Comparison of ENCODE assay signal across 8 mouse cellular contexts in genomic region chr12:71311237-71311887, GRCm38 (mm10). TPM values are rescaled to one million over a fixed set of nuclear protein-coding genes. Genes with fewer than 3 reads are reported as not detected.
A peak's percentile ranks its signal among the peaks of the same experiment; 100 is the strongest.
DNase-seq lines count a peak whose midpoint lies in the region; ATAC-seq lines count a peak whose summit lies in the region.

No protein-coding gene starts in this region.

- intact Hi-C loops in heart, postnatal 14 days (cut with DNase I) = loop anchor here (1.0 to 10.0 kb wide), 5 partner anchors 115 to 396 kb away; no protein-coding TSS in a partner anchor

- peaks cover 4% of the 10 kb centered on the region; the same call in 1 of the 2 replicates for H3K27me3 ChIP-seq in forebrain, embryonic 13.5 days
- H3K27me3 ChIP-seq in liver, embryonic 13.5 days = peaks cover 66% of the 10 kb centered on the region
- H3K27me3 ChIP-seq in neural tube, embryonic 15.5 days (replicated peaks) = no peaks in the 10 kb centered on the region

- ATAC-seq in forebrain, embryonic 13.5 days = no peak
- ATAC-seq in liver, embryonic 13.5 days (ENCODE audit: low read depth) = no peak
- no peak for ATAC-seq in neural tube, embryonic 15.5 days (ENCODE audit: low FRiP score)

- peak overlapping the region; percentile 7; the same call in 1 of the 2 replicates for H3K4me3 ChIP-seq in brown adipose tissue, adult 24 weeks (ENCODE audit: insufficient read depth, low read depth, low read length)
- H3K4me3 ChIP-seq in forebrain, embryonic 13.5 days = peak overlapping the region; percentile 83
- peak overlapping the region; percentile 65 for H3K4me3 ChIP-seq in liver, embryonic 13.5 days (replicated peaks)
- peak overlapping the region; percentile 64 for H3K4me3 ChIP-seq in neural tube, embryonic 15.5 days (replicated peaks)

- H3K4me1 ChIP-seq in brown adipose tissue, adult 24 weeks (ENCODE audit: control insufficient read depth, insufficient read depth, insufficient read length, low read length) = no peaks in the 10 kb centered on the region; the same call in 1 of the 2 replicates
- peaks cover 18% of the 10 kb centered on the region; the same call in 1 of the 2 replicates for H3K4me1 ChIP-seq in forebrain, embryonic 13.5 days
- peaks cover 10% of the 10 kb centered on the region for H3K4me1 ChIP-seq in liver, embryonic 13.5 days (replicated peaks)
- peaks cover 14% of the 10 kb centered on the region for H3K4me1 ChIP-seq in neural tube, embryonic 15.5 days

- peak overlapping the region; percentile 96 for H3K9ac ChIP-seq in forebrain, embryonic 13.5 days
- H3K9ac ChIP-seq in liver, embryonic 13.5 days = no peak overlapping the region
- peak overlapping the region; percentile 77 for H3K9ac ChIP-seq in neural tube, embryonic 15.5 days (replicated peaks)

- H3K36me3 ChIP-seq in forebrain, embryonic 13.5 days (ENCODE audit: poor library complexity, severe bottlenecking) = peaks cover 32% of the 10 kb centered on the region
- no peaks in the 10 kb centered on the region for H3K36me3 ChIP-seq in liver, embryonic 13.5 days
- peaks cover 22% of the 10 kb centered on the region for H3K36me3 ChIP-seq in neural tube, embryonic 15.5 days

- no peak overlapping the region for H3K27ac ChIP-seq in brown adipose tissue, adult 24 weeks (replicated peaks; ENCODE audit: low read depth, low read length)
- H3K27ac ChIP-seq in forebrain, embryonic 13.5 days = peak overlapping the region; percentile 48; the same call in 1 of the 2 replicates
- no peak overlapping the region for H3K27ac ChIP-seq in liver, embryonic 13.5 days
- peak overlapping the region; percentile 85 for H3K27ac ChIP-seq in neural tube, embryonic 15.5 days (replicated peaks)

- WGBS in forebrain, embryonic 13.5 days = 35% methylated on average over 13 of the region's 13 CpGs
- 16% methylated on average over 13 of the region's 13 CpGs for WGBS in large intestine, adult 2 months
- WGBS in liver, embryonic 13.5 days (ENCODE audit: insufficient replicate concordance) = 24% methylated on average over 13 of the region's 13 CpGs
- 11% methylated on average over 13 of the region's 13 CpGs for WGBS in neural tube, embryonic 15.5 days

- DNase-seq in 3T3-L1 (ENCODE audit: low read depth, low spot score) = peak; percentile 86
- DNase-seq in heart, postnatal 14 days = peak; percentile 54 to 60
- peak; percentile 28 for DNase-seq in large intestine, adult 2 months (ENCODE audit: low read depth, low spot score)
- DNase-seq in liver, embryonic 13.5 days = no peak
- DNase-seq in spleen, adult 12 weeks (ENCODE audit: low spot score) = no peak

- no peaks in the 10 kb centered on the region for H3K9me3 ChIP-seq in forebrain, embryonic 13.5 days (replicated peaks)
- no peaks in the 10 kb centered on the region for H3K9me3 ChIP-seq in liver, embryonic 13.5 days (replicated peaks)
- no peaks in the 10 kb centered on the region for H3K9me3 ChIP-seq in neural tube, embryonic 15.5 days (replicated peaks)

- peak overlapping the region; percentile 83 for H3K4me2 ChIP-seq in forebrain, embryonic 13.5 days
- H3K4me2 ChIP-seq in liver, embryonic 13.5 days = peak overlapping the region; percentile 76
- peak overlapping the region; percentile 77 for H3K4me2 ChIP-seq in neural tube, embryonic 15.5 days

RNA-seq across cellular contexts. Expression of gene Dact1, which starts 1.7 kb away (rescaled TPM):
- 1.5 and 2.4 TPM in 2 replicates for polyA plus RNA-seq in brown adipose tissue, adult 24 weeks (2012; ENCODE audit: insufficient read depth, insufficient read length, missing spikeins)
- polyA plus RNA-seq in forebrain, embryonic 13.5 days (2015; fragmentation: Nextera tagmentation; extraction: Ambion mirVana) = 22.4 and 26.0 TPM in 2 replicates
- total RNA-seq in heart, postnatal 14 days (2021) = 1 to 10 TPM; 6.6 to 7.4 TPM
- 2.9 and 3.2 TPM in 2 replicates for polyA plus RNA-seq in large intestine, adult 2 months (2012; rRNA removed)
- 0.81 and 0.90 TPM in 2 replicates for polyA plus RNA-seq in liver, embryonic 13.5 days (2015; fragmentation: Nextera tagmentation; extraction: Ambion mirVana)
- polyA plus RNA-seq in neural tube, embryonic 15.5 days (2015; fragmentation: Nextera tagmentation; extraction: Ambion mirVana) = 22.2 and 25.0 TPM in 2 replicates

Comparison
In these comparisons a context has a peak if more than half of its experiments do, and no peak if none do; other contexts are left out.
1. DNase-seq: peak in 3T3-L1 (single experiment), heart, postnatal 14 days (2 of 2) and large intestine, adult 2 months (single experiment); none in liver, embryonic 13.5 days (single experiment) and spleen, adult 12 weeks (single experiment).
2. H3K27ac ChIP-seq: peak in forebrain, embryonic 13.5 days (single experiment) and neural tube, embryonic 15.5 days (single experiment); none in brown adipose tissue, adult 24 weeks (single experiment) and liver, embryonic 13.5 days (single experiment).
3. H3K4me3 ChIP-seq: peak in every context shown above with its lines; median percentile 83 in forebrain, embryonic 13.5 days; 65 in liver, embryonic 13.5 days; 64 in neural tube, embryonic 15.5 days; 7 in brown adipose tissue, adult 24 weeks.
4. Peak in every context shown above with its lines, with median percentiles within 50 percentile points of each other: H3K4me2 ChIP-seq.